Mouse (Mus musculus) bone marrow macrophage, adult 2 months (primary cell): ENCODE results near the gene Dgat2l6. TPM values are rescaled to one million over a fixed set of nuclear protein-coding genes. Genes with fewer than 3 reads are reported as not detected.

Experiments used
- H3K27ac ChIP-seq: 2 replicates; pipeline ENCODE4 v1.5.1; 2012; ENCODE audit warnings: low read depth, low read length; ENCODE audit not compliant: insufficient read depth
- H3K4me1 ChIP-seq: 2 replicates; pipeline ENCODE4 v1.6.1; 2012; ENCODE audit warnings: low read length; ENCODE audit not compliant: control insufficient read depth, insufficient read depth
- H3K4me3 ChIP-seq: 2 replicates; pipeline ENCODE4 v1.5.1; 2012; ENCODE audit warnings: mild to moderate bottlenecking, low read length, moderate library complexity; ENCODE audit not compliant: insufficient read depth
- CTCF ChIP-seq: IDR thresholded peaks from 2 replicates; pipeline ENCODE4 v1.5.1; 2012; ENCODE audit warnings: low read depth, mild to moderate bottlenecking, low read length, moderate library complexity
- POLR2A ChIP-seq: IDR thresholded peaks from 2 replicates; pipeline ENCODE4 v1.6.1; 2012; ENCODE audit warnings: mild to moderate bottlenecking, low read depth, low read length, borderline replicate concordance
- polyA plus RNA-seq: library from polyadenylated mRNA; stranded (reverse); fragments of >200 nt; gene quantifications from 2 replicates; pipeline ENCODE4 v1.2.4, GENCODE M21; 2012; ENCODE audit not compliant: missing spikeins, insufficient read depth, insufficient read length

Dgat2l6 gene
- polyA plus RNA-seq, 1 experiment, result not detected

DNA sequence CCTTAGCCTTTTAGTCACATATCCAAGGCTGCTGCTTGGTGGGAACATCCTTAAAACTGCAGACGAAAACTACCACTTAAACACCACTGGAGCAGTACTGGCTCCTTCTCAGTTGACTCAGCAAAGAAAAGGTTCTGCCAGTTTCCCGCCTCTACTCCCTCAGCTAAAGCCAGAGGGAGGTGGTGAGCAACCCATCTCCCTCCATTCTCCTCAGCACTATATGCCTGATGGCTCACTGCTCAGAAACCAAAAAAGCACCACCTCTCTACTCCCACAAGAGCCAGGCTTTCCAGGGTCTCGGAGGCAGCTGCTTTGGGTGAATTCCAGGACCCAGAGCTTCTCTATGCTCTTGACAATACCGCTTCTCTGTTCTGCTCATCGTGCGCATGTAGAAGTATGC, 7.0 kb upstream of the Dgat2l6 start:
- Histone ChIP-seq H3K4me1 (peaks cover 17% of the 10 kb centered on the region), H3K4me3 (no peak overlapping the region), H3K27ac (no peak overlapping the region)
- TF ChIP-seq POLR2A, result no peak
- TF ChIP-seq CTCF, result no peak

DNA sequence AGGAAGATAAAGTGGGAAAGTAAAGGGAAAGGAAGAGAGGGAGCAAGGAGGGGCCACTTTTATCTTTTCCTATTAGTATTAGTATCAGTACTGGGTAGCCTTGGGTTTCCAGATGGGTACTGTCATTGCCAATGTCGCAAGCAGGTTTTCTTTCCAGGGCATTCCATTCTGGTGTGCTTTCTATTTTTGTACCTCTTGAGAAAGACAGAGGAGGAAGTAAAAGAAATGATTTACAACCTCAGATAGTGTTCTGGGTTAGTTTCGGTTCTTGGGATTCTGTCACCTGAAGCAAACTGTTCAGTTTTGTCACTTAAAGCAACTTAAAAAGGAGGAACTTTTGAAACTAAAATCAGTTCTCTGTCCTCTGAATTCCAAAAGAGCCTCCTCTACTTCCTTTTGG, 6.1 kb upstream of the Dgat2l6 start:
- TF ChIP-seq POLR2A (no peak), CTCF (no peak)
- H3K4me3 ChIP-seq, result no peak overlapping the region
- peaks cover 17% of the 10 kb centered on the region for H3K4me1 ChIP-seq
- no peak overlapping the region for H3K27ac ChIP-seq

GRCm38 (mm10) chrX:100556026-100556425, 31.4 kb downstream of the Dgat2l6 start:
- Histone ChIP-seq H3K27ac (no peak overlapping the region), H3K4me3 (no peak overlapping the region)
- TF ChIP-seq CTCF, result no peak
- no peak for TF ChIP-seq POLR2A

GRCm38 (mm10) chrX:100565696-100566095, 41.1 kb downstream of the Dgat2l6 start:
- no peaks in the 10 kb centered on the region for H3K4me1 ChIP-seq
- TF ChIP-seq POLR2A, result no peak
- TF ChIP-seq CTCF, result no peak

More at GRCm38 (mm10) chrX:100556026-100556425, 31.4 kb downstream of the Dgat2l6 start:
- H3K4me1 ChIP-seq, result no peaks in the 10 kb centered on the region

DNA sequence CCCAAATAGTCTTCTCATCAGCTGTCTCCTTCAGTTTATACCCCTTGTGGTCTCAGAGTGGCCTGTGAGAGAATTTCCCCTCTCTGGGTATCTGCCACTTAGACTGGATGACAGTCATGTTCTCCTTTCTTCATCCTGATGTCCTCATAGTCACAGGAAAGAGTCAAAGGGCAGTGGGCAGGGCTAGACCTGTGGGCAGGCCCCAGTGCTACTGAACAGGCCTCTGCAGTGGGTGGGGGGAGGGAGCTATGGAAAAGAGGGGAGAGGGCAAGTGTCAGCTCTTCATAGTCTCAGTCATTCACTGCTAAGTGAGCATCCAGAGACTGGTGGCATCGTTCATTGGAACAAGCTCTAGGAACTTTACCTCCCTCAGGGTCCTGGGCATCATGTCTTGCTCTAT, 47.3 kb downstream of the Dgat2l6 start, which contains the start of gene Awat1:
Gene Awat1 (plus strand): TSS at position 301 of the 400 bp plus-strand sequence.
- Histone ChIP-seq H3K27ac (no peak within 1 kb of the TSS), H3K4me1 (no peaks in the 10 kb centered on the region), H3K4me3 (no peak within 1 kb of the TSS)
- TF ChIP-seq POLR2A (no peak), CTCF (no peak)

More at GRCm38 (mm10) chrX:100565696-100566095, 41.1 kb downstream of the Dgat2l6 start:
- Histone ChIP-seq H3K27ac (no peak overlapping the region), H3K4me3 (no peak overlapping the region)

DNA sequence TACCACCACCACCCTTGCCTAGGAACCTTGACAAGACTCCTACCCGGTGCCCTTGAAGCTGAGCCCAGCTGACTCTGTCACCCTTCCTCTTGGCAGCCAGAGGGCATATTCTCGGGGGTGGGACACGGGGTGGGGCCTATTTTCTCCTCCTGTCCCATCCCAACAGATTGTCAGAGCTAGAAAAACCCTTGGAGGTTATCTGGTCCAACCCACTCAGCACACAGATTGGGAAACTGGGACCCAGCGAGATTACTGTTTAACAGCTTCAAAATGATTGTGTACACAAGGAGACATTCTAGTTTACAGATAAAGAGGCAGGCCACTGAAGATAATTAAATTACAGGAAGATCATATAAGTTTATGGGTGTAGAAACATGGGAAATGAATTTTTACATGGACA, 70.2 kb downstream of the Dgat2l6 start, which contains the start of gene P2ry4:
Gene P2ry4 (minus strand): TSS at position 79 of the 400 bp plus-strand sequence.
- TF ChIP-seq POLR2A (no peak), CTCF (no peak)
- Histone ChIP-seq H3K4me3 (no peak within 1 kb of the TSS), H3K27ac (no peak within 1 kb of the TSS), H3K4me1 (no peaks in the 10 kb centered on the region)

Other genes with a start within 250 kb of the Dgat2l6 start
- gene Otud6a, start 95.8 kb upstream of the Dgat2l6 start, polyA plus RNA-seq, result not detected in 2 replicates
- not detected in 2 replicates for gene Awat2, start 82.1 kb upstream of the Dgat2l6 start, polyA plus RNA-seq
- gene Igbp1, start 30.5 kb upstream of the Dgat2l6 start, polyA plus RNA-seq, result 82.8 and 83.9 TPM in 2 replicates
- gene Awat1, start 47.4 kb downstream of the Dgat2l6 start, polyA plus RNA-seq, result not detected in 2 replicates
- gene P2ry4, start 70.0 kb downstream of the Dgat2l6 start, polyA plus RNA-seq, result not detected in 2 replicates
- not detected in 2 replicates for gene Arr3, start 80.7 kb downstream of the Dgat2l6 start, polyA plus RNA-seq
- 9.0 and 13.4 TPM in 2 replicates for gene Kif4, start 100.9 kb downstream of the Dgat2l6 start, polyA plus RNA-seq
- 28.8 and 29.7 TPM in 2 replicates for gene Pdzd11, start 101.7 kb downstream of the Dgat2l6 start, polyA plus RNA-seq
- not detected in 2 replicates for gene Gdpd2, start 205.0 kb downstream of the Dgat2l6 start, polyA plus RNA-seq
- gene Dlg3, start 242.9 kb downstream of the Dgat2l6 start, polyA plus RNA-seq, result 4.1 and 4.2 TPM in 2 replicates